Mouse (Mus musculus) MEL (cell line): ENCODE measurements at regions not wholly inside any gene's neighbourhood (a gene's known extent, or its start where the extent isn't known, plus 50 kb on each side); places are given as distances from the start of the nearest gene placed in this dataset.

Experiments
- CTCF ChIP-seq, 3 experiments: IDR thresholded peaks in 2 of 3; conservative IDR thresholded peaks in 1 of 3; 2 replicates each; pipeline ENCODE4 v1.5.1; 2011 to 2012; ENCODE audit warnings: low read length in 3 of 3, low read depth in 2 of 3, mild to moderate bottlenecking in 2 of 3, improper control_type of control experiment in 1 of 3, inconsistent platforms in 1 of 3, mixed read lengths in 1 of 3, moderate library complexity in 1 of 3; ENCODE audit not compliant: control insufficient read depth in 1 of 3, insufficient read depth in 1 of 3, poor library complexity in 1 of 3, severe bottlenecking in 1 of 3
- MYC ChIP-seq: IDR thresholded peaks from 2 replicates; pipeline ENCODE4 v1.6.1; 2011; ENCODE audit warnings: low read depth, mild to moderate bottlenecking, low read length, improper control_type of control experiment, moderate library complexity
- POLR2A ChIP-seq, 2 experiments: IDR thresholded peaks; 2 replicates each; pipeline ENCODE4 v1.6.1; 2011 to 2012; ENCODE audit warnings: low read length in 2 of 2, mild to moderate bottlenecking in 2 of 2, control low read depth in 1 of 2, improper control_type of control experiment in 1 of 2, low read depth in 1 of 2, moderate library complexity in 1 of 2; ENCODE audit not compliant: control insufficient read depth in 1 of 2, insufficient read depth in 1 of 2, poor library complexity in 1 of 2

DNA sequence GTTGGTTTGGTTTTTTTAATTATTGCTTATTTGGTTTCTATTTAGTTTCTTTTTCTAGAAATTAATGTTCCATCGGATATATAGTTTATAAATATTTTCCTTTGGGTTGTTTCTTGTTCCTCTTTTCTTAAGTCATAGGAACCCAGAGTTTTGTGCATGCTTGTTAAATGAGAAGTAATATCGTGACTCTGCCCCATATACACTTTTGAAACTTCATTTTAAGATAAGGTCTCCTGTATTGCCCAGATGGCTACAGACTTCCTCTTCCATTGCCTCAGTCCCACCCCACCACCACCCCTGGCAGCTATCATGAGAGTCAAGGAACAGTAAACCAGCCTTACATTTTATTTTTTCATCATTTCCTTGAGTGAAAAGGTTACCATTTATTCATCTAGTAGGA, 69.4 kb upstream of the Tmem161b start:
- TF ChIP-seq CTCF (IDR thresholded peaks at IDR 0.05 in 2 of 3, conservative IDR thresholded peaks at IDR 0.05 in 1 of 3; ENCODE audit: control insufficient read depth in 1 of 3, insufficient read depth in 1 of 3, low read depth in 2 of 3, low read length in 3 of 3, poor library complexity in 1 of 3, severe bottlenecking in 1 of 3) (no peak), POLR2A (IDR thresholded peaks at IDR 0.05; ENCODE audit: control insufficient read depth in 1 of 2, insufficient read depth in 1 of 2, low read depth in 1 of 2, low read length in 2 of 2, poor library complexity in 1 of 2) (no peak), MYC (peak; percentile 61; the same call in 1 of the 2 replicates)
